Mouse (Mus musculus) embryonic fibroblast, embryonic 13.5 days (primary cell): ENCODE measurements at regions not wholly inside any gene's neighbourhood (a gene's known extent, or its start where the extent isn't known, plus 50 kb on each side); places are given as distances from the start of the nearest gene placed in this dataset.

Source experiments
- CTCF ChIP-seq: IDR thresholded peaks from 2 replicates; pipeline ENCODE4 v1.5.1; 2011; ENCODE audit warnings: mild to moderate bottlenecking, control low read depth, low read length, moderate library complexity, borderline replicate concordance; ENCODE audit not compliant: insufficient read depth
- POLR2A ChIP-seq: IDR thresholded peaks from 2 replicates; pipeline ENCODE4 v1.6.1; 2011; ENCODE audit warnings: low read depth, mild to moderate bottlenecking, control low read depth, low read length, moderate library complexity

GRCm38 (mm10) chr1:137827379-137827778, 348.1 kb downstream of the Ptprc start:
- TF ChIP-seq CTCF (no peak), POLR2A (no peak)
